Mouse (Mus musculus) cerebellum, adult 11 months (tissue): ENCODE measurements around the gene Gm20931.
"Not testable (repeated sequence)": the region's sequence is repeated elsewhere in the genome, so short reads cannot be mapped to it uniquely, and the experiment has no call there.

ENCODE experiments used
- DNase-seq: peaks from one replicate; pipeline ENCODE4 v3.0.0; 2022

Gm20931 gene

GRCm38 (mm10) chrY:55213420-55213819 is at the start of gene Gm20931:
Gm20931 (plus strand) TSS chrY:55213720.
- DNase-seq = not testable (repeated sequence)
